Mouse (Mus musculus): ENCODE measurements at regions not wholly inside any gene's neighbourhood (a gene's known extent, or its start where the extent isn't known, plus 50 kb on each side); places are given as distances from the start of the nearest gene placed in this dataset.

- TF ChIP-seq CTCF (IDR thresholded peaks at IDR 0.05; ENCODE audit: low read depth) = no peak
- TF ChIP-seq EP300 (optimal IDR thresholded peaks at IDR 0.05) = no peak
Observed at GRCm38 (mm10) chr17:88318207-88318791, 122.2 kb upstream of the Foxn2 start.

All from stomach, postnatal 0 days (tissue).